Mouse (Mus musculus) neural tube, embryonic 13.5 days (tissue): ENCODE results near the gene Ddias. TPM values are rescaled to one million over a fixed set of nuclear protein-coding genes. Genes with fewer than 3 reads are reported as not detected.
A peak's percentile ranks its signal among the peaks of the same experiment; 100 is the strongest.

ENCODE experiments used
- ATAC-seq: fragments of 200-750 bp; cut with Nextera tagmentation; 2 replicates; pipeline ENCODE4 v1.8.0; 2017; ENCODE audit warnings: low read depth, mild to moderate bottlenecking, moderate TSS enrichment, moderate library complexity
- H3K27ac ChIP-seq: fragments of 300-500 bp; sonication (generic); replicated peaks from 2 replicates; pipeline ENCODE4 v1.5.1; 2015; ENCODE audit warnings: moderate library complexity, mild to moderate bottlenecking, inconsistent platforms
- H3K27me3 ChIP-seq: fragments of 300-500 bp; sonication (generic); 2 replicates; pipeline ENCODE4 v1.6.1; 2015; ENCODE audit warnings: mild to moderate bottlenecking, inconsistent platforms
- H3K36me3 ChIP-seq: fragments of 300-500 bp; sonication (generic); 2 replicates; pipeline ENCODE4 v1.6.1; 2015; ENCODE audit warnings: mild to moderate bottlenecking, inconsistent platforms
- H3K4me1 ChIP-seq: fragments of 300-500 bp; sonication (generic); replicated peaks from 2 replicates; pipeline ENCODE4 v1.6.1; 2015; ENCODE audit warnings: inconsistent platforms
- H3K4me2 ChIP-seq: fragments of 300-500 bp; sonication (generic); 2 replicates; pipeline ENCODE4 v1.6.1; 2015; ENCODE audit warnings: inconsistent platforms, mild to moderate bottlenecking, moderate library complexity
- H3K4me3 ChIP-seq: fragments of 300-500 bp; sonication (generic); 2 replicates; pipeline ENCODE4 v1.5.1; 2015; ENCODE audit warnings: mild to moderate bottlenecking, inconsistent platforms
- H3K9ac ChIP-seq: fragments of 300-500 bp; sonication (generic); 2 replicates; pipeline ENCODE4 v1.6.1; 2015; ENCODE audit warnings: moderate library complexity, mild to moderate bottlenecking, inconsistent platforms
- H3K9me3 ChIP-seq: fragments of 300-500 bp; sonication (generic); 2 replicates; pipeline ENCODE4 v1.6.1; 2016; ENCODE audit warnings: inconsistent platforms
- WGBS: fragments of 180-500 bp; shearing (Covaris S2); methylation state at CpG from one replicate; pipeline ENCODE4 v1.1.7; 2015; 5-methylcytosine and 5-hydroxymethylcytosine counted together
- polyA plus RNA-seq: library from polyadenylated mRNA; unstranded; fragments of >200 nt; fragmentation: Nextera tagmentation; extraction: Ambion mirVana; gene quantifications from 2 replicates; pipeline ENCODE4 v1.2.1, GENCODE M21; 2015

The Ddias gene
- polyA plus RNA-seq, 1 experiment from 2014 or later: 4.9 TPM

GRCm38 (mm10) chr7:92884998-92885660, 11.1 kb upstream of the Ddias start:
- Histone ChIP-seq H3K4me2 (no peak overlapping the region), H3K36me3 (no peaks in the 10 kb centered on the region), H3K27ac (no peak overlapping the region), H3K4me1 (0 out of 2 replicates have a peak, but pooled peaks cover 5% of the 10 kb centered on the region), H3K9me3 (no peaks in the 10 kb centered on the region), H3K27me3 (no peaks in the 10 kb centered on the region), H3K9ac (no peak overlapping the region), H3K4me3 (no peak overlapping the region)
- no peak for ATAC-seq
- 80% methylated on average over 6 of the region's 6 CpGs for WGBS

- Histone ChIP-seq H3K9ac (no peak overlapping the region), H3K27me3 (no peaks in the 10 kb centered on the region), H3K4me3 (no peak overlapping the region), H3K9me3 (no peaks in the 10 kb centered on the region), H3K4me2 (no peak overlapping the region), H3K36me3 (no peaks in the 10 kb centered on the region), H3K4me1 (0 out of 2 replicates have a peak, but pooled peaks cover 4% of the 10 kb centered on the region), H3K27ac (no peak overlapping the region)
- ATAC-seq: no peak
- 88% methylated on average over 9 of the region's 9 CpGs for WGBS
Observed at GRCm38 (mm10) chr7:92883850-92884716, 10.0 kb upstream of the Ddias start.

GRCm38 (mm10) chr7:92878575-92879285, 4.7 kb upstream of the Ddias start:
- 86% methylated on average over 7 of the region's 7 CpGs for WGBS
- no peak for ATAC-seq
- Histone ChIP-seq H3K9ac (no peak overlapping the region), H3K9me3 (no peaks in the 10 kb centered on the region), H3K4me2 (no peak overlapping the region), H3K4me3 (no peak overlapping the region), H3K27ac (no peak overlapping the region), H3K4me1 (peaks cover 29% of the 10 kb centered on the region), H3K36me3 (no peaks in the 10 kb centered on the region), H3K27me3 (no peaks in the 10 kb centered on the region)

- Histone ChIP-seq H3K9ac (peak overlapping the region; percentile 85; the same call in 1 of the 2 replicates), H3K9me3 (no peaks in the 10 kb centered on the region), H3K27ac (peak overlapping the region; percentile 98), H3K4me3 (peak overlapping the region; percentile 61), H3K4me1 (peaks cover 32% of the 10 kb centered on the region), H3K27me3 (no peaks in the 10 kb centered on the region), H3K4me2 (peak overlapping the region; percentile 64), H3K36me3 (no peaks in the 10 kb centered on the region)
- 37% methylated on average over 7 of the region's 7 CpGs for WGBS
- no peak for ATAC-seq
Observed at GRCm38 (mm10) chr7:92876538-92876937, 2.5 kb upstream of the Ddias start.

- Histone ChIP-seq H3K9me3 (no peaks in the 10 kb centered on the region), H3K27ac (peak overlapping the region; percentile 98; the same call in 1 of the 2 replicates), H3K27me3 (no peaks in the 10 kb centered on the region), H3K9ac (peak overlapping the region; percentile 85), H3K4me2 (peak overlapping the region; percentile 64), H3K36me3 (no peaks in the 10 kb centered on the region), H3K4me1 (peaks cover 32% of the 10 kb centered on the region), H3K4me3 (peak overlapping the region; percentile 61)
- ATAC-seq: no peak
- WGBS: 40% methylated on average over 3 of the region's 3 CpGs
Observed at GRCm38 (mm10) chr7:92876066-92876465, 2.0 kb upstream of the Ddias start.

GRCm38 (mm10) chr7:92874761-92875408, 838 bp upstream of the Ddias start:
- Histone ChIP-seq H3K9me3 (no peaks in the 10 kb centered on the region), H3K9ac (peak overlapping the region; percentile 85), H3K4me2 (peak overlapping the region; percentile 64), H3K4me1 (peaks cover 32% of the 10 kb centered on the region), H3K36me3 (no peaks in the 10 kb centered on the region), H3K4me3 (peak overlapping the region; percentile 61), H3K27me3 (no peaks in the 10 kb centered on the region), H3K27ac (peak overlapping the region; percentile 98)
- WGBS: under 1% methylated on average over 29 of the region's 29 CpGs
- ATAC-seq: peak; percentile 92

- H3K9me3 ChIP-seq: no peaks in the 10 kb centered on the region
- H3K4me3 ChIP-seq: no peak overlapping the region
- H3K9ac ChIP-seq: no peak overlapping the region
- no peak overlapping the region for H3K27ac ChIP-seq
- 92% methylated on average over 4 of the region's 4 CpGs for WGBS
- ATAC-seq: no peak
- H3K36me3 ChIP-seq: no peaks in the 10 kb centered on the region
- no peak overlapping the region for H3K4me2 ChIP-seq
- H3K4me1 ChIP-seq: peaks cover 20% of the 10 kb centered on the region
- no peaks in the 10 kb centered on the region for H3K27me3 ChIP-seq
Observed at GRCm38 (mm10) chr7:92871596-92871995, 2.5 kb downstream of the Ddias start.

- WGBS: 85% methylated on average over 3 of the region's 3 CpGs
Observed at GRCm38 (mm10) chr7:92870161-92870560, 3.9 kb downstream of the Ddias start.

GRCm38 (mm10) chr7:92866526-92866925, 7.5 kb downstream of the Ddias start:
- Histone ChIP-seq H3K36me3 (no peaks in the 10 kb centered on the region), H3K9ac (no peak overlapping the region), H3K4me1 (no peaks in the 10 kb centered on the region), H3K9me3 (no peaks in the 10 kb centered on the region), H3K4me3 (no peak overlapping the region), H3K4me2 (no peak overlapping the region), H3K27ac (no peak overlapping the region), H3K27me3 (no peaks in the 10 kb centered on the region)
- ATAC-seq: no peak
- WGBS: 39% methylated on average over 2 of the region's 2 CpGs

More at GRCm38 (mm10) chr7:92870161-92870560, 3.9 kb downstream of the Ddias start:
- Histone ChIP-seq H3K9me3 (no peaks in the 10 kb centered on the region), H3K36me3 (no peaks in the 10 kb centered on the region), H3K4me2 (no peak overlapping the region), H3K27ac (no peak overlapping the region), H3K4me3 (no peak overlapping the region), H3K4me1 (peaks cover 7% of the 10 kb centered on the region), H3K27me3 (no peaks in the 10 kb centered on the region), H3K9ac (no peak overlapping the region)
- ATAC-seq: no peak

- 78% methylated on average over 3 of the region's 3 CpGs for WGBS
- no peaks in the 10 kb centered on the region for H3K4me1 ChIP-seq
- no peaks in the 10 kb centered on the region for H3K27me3 ChIP-seq
- H3K36me3 ChIP-seq: no peaks in the 10 kb centered on the region
- no peak for ATAC-seq
- H3K4me2 ChIP-seq: no peak overlapping the region
- no peak overlapping the region for H3K4me3 ChIP-seq
- no peaks in the 10 kb centered on the region for H3K9me3 ChIP-seq
- H3K9ac ChIP-seq: no peak overlapping the region
- no peak overlapping the region for H3K27ac ChIP-seq
Observed at GRCm38 (mm10) chr7:92848246-92848645, 25.8 kb downstream of the Ddias start.

- H3K4me1 ChIP-seq: no peaks in the 10 kb centered on the region
- no peaks in the 10 kb centered on the region for H3K9me3 ChIP-seq
- H3K27ac ChIP-seq: no peak overlapping the region
- no peak for ATAC-seq
- H3K27me3 ChIP-seq: no peaks in the 10 kb centered on the region
- H3K4me3 ChIP-seq: no peak overlapping the region
- H3K36me3 ChIP-seq: no peaks in the 10 kb centered on the region
- no peak overlapping the region for H3K9ac ChIP-seq
- WGBS: 95% methylated on average over 2 of the region's 2 CpGs
- no peak overlapping the region for H3K4me2 ChIP-seq
Observed at GRCm38 (mm10) chr7:92842254-92842653, 31.8 kb downstream of the Ddias start.
